Mouse (Mus musculus) CH12.LX (cell line): ENCODE measurements around the gene Hist1h4a. TPM values are rescaled to one million over a fixed set of nuclear protein-coding genes. Genes with fewer than 3 reads are reported as not detected.
A peak's percentile ranks its signal among the peaks of the same experiment; 100 is the strongest.

Experiments used
- DNase-seq: peaks from one replicate; pipeline ENCODE4 v3.0.0-alpha.2; 2013; ENCODE audit errors: extremely low read depth
- H3K27ac ChIP-seq: 2 replicates; pipeline ENCODE4 v1.5.1; 2012; ENCODE audit warnings: low read depth, mild to moderate bottlenecking, control low read depth, moderate library complexity; ENCODE audit not compliant: insufficient read depth
- H3K27me3 ChIP-seq: replicated peaks from 2 replicates; pipeline ENCODE3; 2012; ENCODE audit warnings: inconsistent platforms
- H3K36me3 ChIP-seq, 2 experiments: replicated peaks in 1 of 2; 2 replicates each; pipeline versions ENCODE3 to v1.6.1; 2012; ENCODE audit warnings: inconsistent platforms in 1 of 2, low read length in 1 of 2, mild to moderate bottlenecking in 1 of 2, mixed read lengths in 1 of 2, moderate library complexity in 1 of 2; ENCODE audit not compliant: control insufficient read depth in 1 of 2, insufficient read depth in 1 of 2
- H3K4me1 ChIP-seq, 2 experiments: 2 replicates each; pipeline ENCODE4 v1.6.1; 2012; ENCODE audit warnings: inconsistent platforms in 1 of 2, moderate library complexity in 1 of 2; ENCODE audit not compliant: insufficient read depth in 2 of 2, control insufficient read depth in 1 of 2
- H3K4me2 ChIP-seq: 2 replicates; pipeline ENCODE4 v1.6.1; 2012; ENCODE audit warnings: low read depth, mild to moderate bottlenecking, control low read depth; ENCODE audit not compliant: poor library complexity, insufficient read depth, severe bottlenecking
- H3K4me3 ChIP-seq, 3 experiments: fragments of 150-350 bp in 1 of 3; sonication (generic) in 1 of 3; replicated peaks in 1 of 3; 2 replicates each; pipeline versions ENCODE3 to v1.5.1; 2011 to 2012; ENCODE audit warnings: low read depth in 2 of 3, low read length in 2 of 3, mild to moderate bottlenecking in 2 of 3, moderate library complexity in 2 of 3, control low read depth in 1 of 3, improper control_type of control experiment in 1 of 3, inconsistent platforms in 1 of 3, mixed read lengths in 1 of 3; ENCODE audit not compliant: poor library complexity in 1 of 3
- H3K79me2 ChIP-seq: replicated peaks from 2 replicates; pipeline ENCODE4 v1.6.1; 2012; ENCODE audit warnings: mild to moderate bottlenecking, moderate library complexity; ENCODE audit not compliant: control insufficient read depth, poor library complexity, insufficient read depth, severe bottlenecking; ENCODE audit errors: extremely low read depth
- H3K9ac ChIP-seq: 2 replicates; pipeline ENCODE4 v1.6.1; 2012; ENCODE audit warnings: low read depth, mild to moderate bottlenecking, control low read depth, moderate library complexity; ENCODE audit not compliant: insufficient read depth
- H3K9me3 ChIP-seq: replicated peaks from 2 replicates; pipeline ENCODE3; 2012; ENCODE audit warnings: low read length, inconsistent platforms, mixed read lengths
- BHLHE40 ChIP-seq: IDR thresholded peaks from 2 replicates; pipeline ENCODE4 v1.6.1; 2011; ENCODE audit warnings: mild to moderate bottlenecking, low read depth, low read length, improper control_type of control experiment
- CHD1 ChIP-seq: IDR thresholded peaks from 2 replicates; pipeline ENCODE4 v1.6.1; 2012; ENCODE audit warnings: low read depth, low read length, improper control_type of control experiment, inconsistent platforms
- CHD2 ChIP-seq: IDR thresholded peaks from 2 replicates; pipeline ENCODE4 v1.6.1; 2011; ENCODE audit warnings: low read length, improper control_type of control experiment
- CTCF ChIP-seq, 2 experiments: IDR thresholded peaks in 1 of 2; conservative IDR thresholded peaks in 1 of 2; 2 replicates each; pipeline ENCODE4 v1.5.1; 2011 to 2012; ENCODE audit warnings: low read depth in 2 of 2, low read length in 2 of 2, improper control_type of control experiment in 1 of 2, inconsistent platforms in 1 of 2, mild to moderate bottlenecking in 1 of 2, moderate library complexity in 1 of 2
- E2F4 ChIP-seq: IDR thresholded peaks from 2 replicates; pipeline ENCODE4 v1.6.1; 2011; ENCODE audit warnings: low read depth, low read length, improper control_type of control experiment; ENCODE audit not compliant: insufficient replicate concordance
- ELF1 ChIP-seq: IDR thresholded peaks from 2 replicates; pipeline ENCODE4 v1.6.1; 2014; ENCODE audit warnings: low read depth, mild to moderate bottlenecking, inconsistent platforms, low read length, improper control_type of control experiment
- EP300 ChIP-seq: IDR thresholded peaks from 2 replicates; pipeline ENCODE4 v1.6.1; 2011; ENCODE audit warnings: low read length, improper control_type of control experiment
- ETS1 ChIP-seq: conservative IDR thresholded peaks from 2 replicates; pipeline ENCODE4 v1.6.1; 2012; ENCODE audit warnings: low read depth, mild to moderate bottlenecking, inconsistent platforms, low read length, improper control_type of control experiment, moderate library complexity
- GABPA ChIP-seq: IDR thresholded peaks from 2 replicates; pipeline ENCODE4 v1.6.1; 2012; ENCODE audit warnings: low read depth, low read length, improper control_type of control experiment, inconsistent platforms; ENCODE audit not compliant: insufficient replicate concordance
- HCFC1 ChIP-seq: IDR thresholded peaks from 2 replicates; pipeline ENCODE4 v1.6.1; 2012; ENCODE audit warnings: low read depth, mild to moderate bottlenecking, inconsistent platforms, low read length, improper control_type of control experiment
- IRF4 ChIP-seq: IDR thresholded peaks from 2 replicates; pipeline ENCODE4 v1.6.1; 2014; ENCODE audit warnings: low read depth, mild to moderate bottlenecking, inconsistent platforms, low read length, improper control_type of control experiment
- JUN ChIP-seq: IDR thresholded peaks from 2 replicates; pipeline ENCODE4 v1.6.1; 2011; ENCODE audit warnings: low read depth, mild to moderate bottlenecking, low read length, improper control_type of control experiment, moderate library complexity; ENCODE audit not compliant: insufficient read depth
- KAT2A ChIP-seq: IDR thresholded peaks from 2 replicates; pipeline ENCODE4 v1.6.1; 2012; ENCODE audit warnings: low read length, improper control_type of control experiment, inconsistent platforms; ENCODE audit not compliant: insufficient replicate concordance
- MAFK ChIP-seq: IDR thresholded peaks from 2 replicates; pipeline ENCODE4 v1.6.1; 2011; ENCODE audit warnings: low read length, improper control_type of control experiment; ENCODE audit not compliant: insufficient replicate concordance
- MAX ChIP-seq: IDR thresholded peaks from 2 replicates; pipeline ENCODE4 v1.6.1; 2011; ENCODE audit warnings: low read length, improper control_type of control experiment
- MAZ ChIP-seq: IDR thresholded peaks from 2 replicates; pipeline ENCODE4 v1.6.1; 2012; ENCODE audit warnings: low read depth, mild to moderate bottlenecking, inconsistent platforms, low read length, improper control_type of control experiment, moderate library complexity
- MEF2A ChIP-seq: IDR thresholded peaks from 2 replicates; pipeline ENCODE4 v1.6.1; 2014; ENCODE audit warnings: low read depth, mild to moderate bottlenecking, inconsistent platforms, low read length, improper control_type of control experiment, borderline replicate concordance
- MXI1 ChIP-seq: IDR thresholded peaks from 2 replicates; pipeline ENCODE4 v1.6.1; 2011; ENCODE audit warnings: mild to moderate bottlenecking, low read depth, low read length, improper control_type of control experiment
- MYC ChIP-seq: IDR thresholded peaks from 2 replicates; pipeline ENCODE4 v1.6.1; 2011; ENCODE audit warnings: low read depth, mild to moderate bottlenecking, improper control_type of control experiment, low read length
- NELFE ChIP-seq: IDR thresholded peaks from 2 replicates; pipeline ENCODE4 v1.6.1; 2011; ENCODE audit warnings: low read depth, low read length, improper control_type of control experiment
- PAX5 ChIP-seq: IDR thresholded peaks from 2 replicates; pipeline ENCODE4 v1.6.1; 2012; ENCODE audit warnings: low read length, inconsistent platforms, mixed read lengths
- POLR2A ChIP-seq: IDR thresholded peaks from 2 replicates; pipeline ENCODE4 v1.6.1; 2011; ENCODE audit warnings: low read depth, mild to moderate bottlenecking, improper control_type of control experiment, low read length
- POLR2AphosphoS2 ChIP-seq: IDR thresholded peaks from 2 replicates; pipeline ENCODE4 v1.6.1; 2011; ENCODE audit warnings: low read depth, low read length, improper control_type of control experiment
- RAD21 ChIP-seq: IDR thresholded peaks from 2 replicates; pipeline ENCODE4 v1.6.1; 2011; ENCODE audit warnings: low read depth, mild to moderate bottlenecking, low read length, improper control_type of control experiment, moderate library complexity
- SMC3 ChIP-seq: IDR thresholded peaks from 2 replicates; pipeline ENCODE4 v1.6.1; 2011; ENCODE audit warnings: low read depth, low read length, improper control_type of control experiment
- TBP ChIP-seq: conservative IDR thresholded peaks from 2 replicates; pipeline ENCODE4 v1.6.1; 2011; ENCODE audit warnings: low read depth, low read length, improper control_type of control experiment
- TCF12 ChIP-seq: IDR thresholded peaks from 2 replicates; pipeline ENCODE4 v1.6.1; 2014; ENCODE audit warnings: low read depth, mild to moderate bottlenecking, inconsistent platforms, low read length, improper control_type of control experiment
- UBTF ChIP-seq: IDR thresholded peaks from 2 replicates; pipeline ENCODE4 v1.6.1; 2012; ENCODE audit warnings: low read depth, mild to moderate bottlenecking, inconsistent platforms, low read length, improper control_type of control experiment, moderate library complexity
- USF1 ChIP-seq: IDR thresholded peaks from 2 replicates; pipeline ENCODE4 v1.6.1; 2014; ENCODE audit warnings: low read depth, mild to moderate bottlenecking, inconsistent platforms, low read length, improper control_type of control experiment
- USF2 ChIP-seq: conservative IDR thresholded peaks from 2 replicates; pipeline ENCODE4 v1.6.1; 2011; ENCODE audit warnings: low read depth, low read length, improper control_type of control experiment
- ZC3H11A ChIP-seq: IDR thresholded peaks from 2 replicates; pipeline ENCODE4 v1.6.1; 2012; ENCODE audit warnings: low read depth, mild to moderate bottlenecking, inconsistent platforms, low read length, improper control_type of control experiment
- ZKSCAN1 ChIP-seq: IDR thresholded peaks from 2 replicates; pipeline ENCODE4 v1.6.1; 2012; ENCODE audit warnings: low read depth, inconsistent platforms, low read length, improper control_type of control experiment, borderline replicate concordance
- ZMIZ1 ChIP-seq: IDR thresholded peaks from 2 replicates; pipeline ENCODE4 v1.6.1; 2012; ENCODE audit warnings: low read depth, mild to moderate bottlenecking, inconsistent platforms, low read length, improper control_type of control experiment
- dilution Hi-C: fragments of 300-500 bp; cut with MboI; formaldehyde crosslinking; loops from 2 replicates; pipeline ENCODE4 v1.14.3; 2020; ENCODE audit warnings: low sequenced_read_pairs; ENCODE audit not compliant: extremely low pct_unique_long_range_greater_than_20kb, extremely low pct_ligation_motif_present
- in situ Hi-C: fragments of 300-500 bp; cut with MboI; formaldehyde crosslinking; loops from 3 replicates; pipeline ENCODE4 v1.14.3; 2019; ENCODE audit warnings: low sequenced_read_pairs, low pct_ligation_motif_present, low pct_unique_long_range_greater_than_20kb, mixed read lengths
- polyA plus RNA-seq: library from polyadenylated mRNA; unstranded; fragments of >175 nt; gene quantifications from 2 replicates; pipeline ENCODE4 v1.2.1, GENCODE M21; 2012; ENCODE audit warnings: low read depth; ENCODE audit not compliant: insufficient read length
- total RNA-seq, 2 experiments: library from RNA; depleted of rRNA; stranded (reverse); fragments of 300-350 nt in 1 of 2; fragments of >200 nt in 1 of 2; gene quantifications; 2 replicates each; pipeline ENCODE4 v1.2.3; 2012 to 2014

Hist1h4a gene
- total and polyA plus RNA-seq, 3 experiments, result 4.4 to 1,215 (median 18.4) TPM

- TF ChIP-seq JUN (no peak), ETS1 (no peak; the same call in none of the 2 replicates), ELF1 (peak; percentile 80), MAX (no peak; the same call in 1 of the 2 replicates), ZKSCAN1 (no peak), MAZ (peak; percentile 65), UBTF (peak; percentile 99), CHD1 (no peak; the same call in 1 of the 2 replicates), MYC (peak; percentile 56; the same call in 1 of the 2 replicates)
- TF ChIP-seq, all 38 proteins: peak for 21
Observed at GRCm38 (mm10) chr13:23739069-23739921, 21.7 kb downstream of the Hist1h4a start (continued).

GRCm38 (mm10) chr13:23738677-23739068 is 22.4 kb downstream of the Hist1h4a start, which contains the start of gene Hist1h1c:
TSS of gene Hist1h1c (plus strand) at chr13:23738808.
- peak within 1 kb of the TSS; percentile 100 for H3K9ac ChIP-seq
- dilution Hi-C loops (no loop called here), in situ Hi-C loops (loop anchor here (5.0 kb wide), 1 partner anchor 36 kb away; no protein-coding TSS in a partner anchor)
- H3K27ac ChIP-seq, result peak within 1 kb of the TSS; percentile 95
- H3K4me3 ChIP-seq, result peak within 1 kb of the TSS; percentile 54 to 74 (median 54)
- no peaks in the 10 kb centered on the region for H3K36me3 ChIP-seq
- H3K27me3 ChIP-seq, result no peaks in the 10 kb centered on the region
- peak within 1 kb of the TSS; percentile 61 for H3K4me2 ChIP-seq
- peaks cover 3 to 26% of the 10 kb centered on the region in 2 experiments; a peak in 3 of 4 replicates for H3K4me1 ChIP-seq
- no peaks in the 10 kb centered on the region for H3K9me3 ChIP-seq
- DNase-seq, result peak; percentile 91
- no peaks in the 10 kb centered on the region for H3K79me2 ChIP-seq
- TF ChIP-seq KAT2A, result 0 out of 2 replicates have a peak, but pooled peaks have one; percentile 64
- TF ChIP-seq MXI1, result no peak; the same call in 1 of the 2 replicates
- 0 out of 2 replicates have a peak, but pooled peaks have one; percentile 46 for TF ChIP-seq IRF4
- TF ChIP-seq E2F4, result peak; percentile 45; the same call in 1 of the 2 replicates
- TF ChIP-seq USF1, result no peak; the same call in 1 of the 2 replicates
- TF ChIP-seq CTCF (conservative IDR thresholded peaks at IDR 0.05 in 1 of 2, IDR thresholded peaks at IDR 0.05 in 1 of 2; ENCODE audit: low read depth in 2 of 2, low read length in 2 of 2), result peak in 1 of 2 experiments; percentile 10; a peak in 1 of 4 replicates
- peak; percentile 95 for TF ChIP-seq POLR2A
- TF ChIP-seq RAD21, result no peak
- no peak for TF ChIP-seq EP300
- TF ChIP-seq ZC3H11A, result no peak
- TF ChIP-seq CHD1, result no peak
- TF ChIP-seq TCF12, result peak; percentile 100
- no peak for TF ChIP-seq ZKSCAN1
- no peak for TF ChIP-seq GABPA
- peak; percentile 98 for TF ChIP-seq TBP
- no peak for TF ChIP-seq MAFK
- peak; percentile 100 for TF ChIP-seq NELFE
- TF ChIP-seq ETS1, result peak; percentile 19; the same call in 1 of the 2 replicates
- no peak; the same call in 1 of the 2 replicates for TF ChIP-seq UBTF
- TF ChIP-seq MYC, result no peak
- TF ChIP-seq PAX5, result no peak
- peak; percentile 64; the same call in 1 of the 2 replicates for TF ChIP-seq HCFC1
- TF ChIP-seq SMC3, result no peak
- peak; percentile 100 for TF ChIP-seq ZMIZ1
- TF ChIP-seq USF2, result no peak
- peak; percentile 59; the same call in 1 of the 2 replicates for TF ChIP-seq MEF2A
- TF ChIP-seq MAZ, result peak; percentile 85
- peak; percentile 29; the same call in 1 of the 2 replicates for TF ChIP-seq BHLHE40
- peak; percentile 42; the same call in 1 of the 2 replicates for TF ChIP-seq ELF1
- peak; percentile 19; the same call in 1 of the 2 replicates for TF ChIP-seq POLR2AphosphoS2
- TF ChIP-seq CHD2, result peak; percentile 37
- no peak for TF ChIP-seq JUN
